Mouse (Mus musculus) neural tube, embryonic 10.5 days (tissue): Measurements from ENCODE around the gene Ncln.
A peak's percentile ranks its signal among the peaks of the same experiment; 100 is the strongest.

Experiments
- DNase-seq: peaks from one replicate; pipeline ENCODE4 v3.0.0-alpha.2; 2017; ENCODE audit warnings: low spot score; ENCODE audit errors: extremely low spot score

The Ncln gene

GRCm38 (mm10) chr10:81496264-81496901 lies at the start of gene Ncln:
Ncln (minus strand) TSS chr10:81496392.
- peak; percentile 96 for DNase-seq

- peak; percentile 100 for DNase-seq
Measured at GRCm38 (mm10) chr10:81545161-81545747, 49.1 kb upstream of the Ncln start, which contains the start of gene Gna11. Gna11 (minus strand) TSS chr10:81545190.

- DNase-seq, result peak; percentile 41
Measured at GRCm38 (mm10) chr10:81544296-81545160, 48.3 kb upstream of the Ncln start.

- no peak for DNase-seq
Measured at GRCm38 (mm10) chr10:81543633-81544032, 47.4 kb upstream of the Ncln start.

GRCm38 (mm10) chr10:81542727-81543460 lies 46.7 kb upstream of the Ncln start:
- DNase-seq, result no peak

- DNase-seq, result no peak
Measured at GRCm38 (mm10) chr10:81541803-81542202, 45.6 kb upstream of the Ncln start.

GRCm38 (mm10) chr10:81541363-81541762 lies 45.2 kb upstream of the Ncln start:
- no peak for DNase-seq

- no peak for DNase-seq
Measured at GRCm38 (mm10) chr10:81538321-81539048, 42.3 kb upstream of the Ncln start.

- no peak for DNase-seq
Measured at GRCm38 (mm10) chr10:81537429-81537828, 41.2 kb upstream of the Ncln start.

GRCm38 (mm10) chr10:81536734-81537133 lies 40.5 kb upstream of the Ncln start:
- DNase-seq, result no peak

- DNase-seq, result no peak
Measured at GRCm38 (mm10) chr10:81534826-81535225, 38.6 kb upstream of the Ncln start.

- peak; percentile 89 for DNase-seq
Measured at GRCm38 (mm10) chr10:81526779-81527178, 30.6 kb upstream of the Ncln start.

- no peak for DNase-seq
Measured at GRCm38 (mm10) chr10:81525017-81525694, 29.0 kb upstream of the Ncln start.

- no peak for DNase-seq
Measured at GRCm38 (mm10) chr10:81524051-81524605, 27.9 kb upstream of the Ncln start, which contains the start of gene Gna15. Gna15 (minus strand) TSS chr10:81524225.

- DNase-seq, result no peak
Measured at GRCm38 (mm10) chr10:81523570-81523969, 27.4 kb upstream of the Ncln start.

GRCm38 (mm10) chr10:81523142-81523541 lies 26.9 kb upstream of the Ncln start:
- no peak for DNase-seq

GRCm38 (mm10) chr10:81519978-81520365 lies 23.8 kb upstream of the Ncln start:
- no peak for DNase-seq

GRCm38 (mm10) chr10:81519227-81519977 lies 23.2 kb upstream of the Ncln start:
- DNase-seq, result no peak

GRCm38 (mm10) chr10:81518546-81518945 lies 22.4 kb upstream of the Ncln start:
- DNase-seq, result peak; percentile 71
